Mouse (Mus musculus) Patski (cell line): ENCODE data around the gene Sars2. TPM values are rescaled to one million over a fixed set of nuclear protein-coding genes. Genes with fewer than 3 reads are reported as not detected.

ENCODE experiments used
- ATAC-seq: fragments of 100-300 bp; one replicate; pipeline ENCODE4 v1.8.0; 2021
- CTCF ChIA-PET: fragments of 350-600 bp; sonication (Branson Sonifier 250); formaldehyde crosslinking; loops from one replicate; lab custom pipeline; 2022; ENCODE audit warnings: inconsistent platforms; lab: Charles Lee
- POLR2A ChIA-PET: fragments of 350-600 bp; sonication (Branson Sonifier 250); formaldehyde crosslinking; loops from one replicate; lab custom pipeline; 2022; ENCODE audit warnings: antibody characterized with exemption, inconsistent platforms; lab: Charles Lee
- DNase-seq: peaks from one replicate; pipeline ENCODE4 v3.0.0-alpha.2; 2011; ENCODE audit warnings: low read depth, low spot score
- H3K27me3 ChIP-seq: fragments of 371-371 bp; one replicate; pipeline ENCODE4 v1.5.1; 2021
- CTCF ChIP-seq: fragments of 100-300 bp; IDR thresholded peaks from one replicate; pipeline ENCODE4 v1.5.1; 2021
- in situ Hi-C: fragments of 300-500 bp; cut with MboI; formaldehyde crosslinking; loops from 3 replicates; pipeline ENCODE4 v1.11.1; 2018; ENCODE audit warnings: low pct_unique_long_range_greater_than_20kb, mixed read lengths
- polyA plus RNA-seq: library from polyadenylated mRNA; unstranded; gene quantifications from one replicate; pipeline ENCODE4 v1.2.3, GENCODE M21; 2021

Sars2 gene
- polyA plus RNA-seq, 1 experiment from 2014 or later = 14.8 TPM

DNA sequence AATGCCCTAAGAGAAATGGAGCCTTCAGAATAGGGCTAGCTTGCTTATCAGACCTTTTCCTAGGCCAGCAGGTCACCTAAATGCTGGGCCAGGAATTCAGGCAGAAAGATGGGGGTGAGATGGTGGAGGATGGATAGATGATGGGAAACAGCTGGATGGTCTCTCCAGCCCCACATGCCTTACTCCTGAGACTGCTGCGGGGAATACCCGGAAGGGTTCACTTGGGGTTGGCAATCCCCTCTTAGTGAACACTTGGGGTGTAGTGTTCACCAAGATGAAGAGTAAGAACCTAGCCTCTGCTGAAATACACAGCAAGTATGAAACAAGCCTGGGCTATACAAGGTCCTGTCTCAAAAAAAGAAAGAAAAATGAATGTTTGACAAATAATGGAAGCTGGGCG lies 47.4 kb downstream of the Sars2 start:
- ATAC-seq = no peak
- DNase-seq = no peak
- no peaks in the 10 kb centered on the region for H3K27me3 ChIP-seq
- CTCF ChIA-PET = interaction anchor here (1.0 to 1.6 kb wide), 2 partner anchors 8 to 78 kb away, joined by 3 to 5 read pairs; no protein-coding TSS in a partner anchor
- POLR2A ChIA-PET = interaction anchor here (0.6 to 1.3 kb wide), 3 partner anchors 14 to 31 kb away, joined by 3 to 4 read pairs (median 3); no protein-coding TSS in a partner anchor
- in situ Hi-C loops = loop anchor here (5.0 kb wide), 1 partner anchor 248 kb away; no protein-coding TSS in a partner anchor
- TF ChIP-seq CTCF = no peak

DNA sequence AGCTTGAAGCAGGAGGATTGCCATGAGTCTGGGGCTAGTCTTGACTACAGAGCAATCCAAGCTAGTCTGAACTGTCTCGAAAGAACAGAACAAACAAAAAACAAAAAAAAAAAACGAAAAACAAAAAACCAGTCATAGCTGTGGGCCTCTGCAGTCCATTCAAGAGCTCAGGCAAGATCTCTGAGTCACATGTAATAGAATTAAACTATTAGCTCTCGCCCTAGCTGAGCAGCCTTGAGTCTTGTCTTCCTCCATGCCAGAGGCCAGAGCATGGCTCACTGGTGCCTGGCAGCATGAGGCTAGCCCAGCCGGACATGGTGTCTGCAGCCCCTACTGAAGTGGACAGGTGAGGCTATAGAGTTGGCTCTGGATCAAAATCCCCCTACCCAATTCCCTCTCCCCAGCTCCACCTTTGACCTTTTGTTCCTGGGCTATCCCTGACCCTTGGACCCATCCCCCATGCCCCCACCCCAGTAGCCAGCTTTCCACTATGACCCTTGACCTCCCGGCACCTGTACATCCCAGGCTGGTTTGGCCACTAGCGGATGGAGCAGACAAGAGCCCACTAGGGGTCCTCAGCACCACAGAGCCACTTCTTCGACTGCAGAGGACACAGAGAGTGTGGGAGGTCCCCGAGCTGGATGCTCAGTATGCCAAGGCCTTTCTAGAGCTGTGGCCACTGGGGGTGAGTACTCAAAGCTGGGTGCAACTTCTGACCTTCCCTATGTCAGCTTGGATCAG lies 48.4 kb downstream of the Sars2 start:
- no peak for TF ChIP-seq CTCF
- no peak for DNase-seq
- in situ Hi-C loops = no loop called here
- no peaks in the 10 kb centered on the region for H3K27me3 ChIP-seq
- ATAC-seq = no peak
- POLR2A ChIA-PET = interaction anchor here (0.6 to 1.7 kb wide), 4 partner anchors 11 to 30 kb away, joined by 3 to 8 read pairs (median 4); no protein-coding TSS in a partner anchor
- CTCF ChIA-PET = interaction anchor here (1.0 to 1.6 kb wide), 2 partner anchors 9 to 77 kb away, joined by 3 to 5 read pairs; no protein-coding TSS in a partner anchor

DNA sequence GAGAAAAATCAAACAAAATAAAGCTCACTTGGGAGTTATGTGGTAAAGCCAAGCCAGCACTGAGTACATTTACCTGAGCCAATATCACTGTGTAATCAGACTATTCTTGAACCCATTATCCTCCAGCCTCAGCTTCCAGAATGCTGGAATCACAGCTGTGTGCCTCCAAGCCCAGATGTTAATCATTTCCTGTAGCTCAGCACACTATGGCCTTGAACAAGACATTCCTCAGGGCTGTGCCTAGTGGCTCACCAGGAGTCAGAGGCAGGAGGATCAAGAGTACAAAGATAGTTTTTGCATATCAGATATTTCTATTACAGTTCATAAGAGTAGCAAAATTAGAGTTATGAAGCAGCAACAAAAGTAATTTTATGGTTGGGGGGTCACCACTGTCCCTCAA lies 49.9 kb downstream of the Sars2 start:
- ATAC-seq = no peak
- in situ Hi-C loops = no loop called here
- ChIA-PET POLR2A (interaction anchor here (0.6 to 1.4 kb wide), 3 partner anchors 13 to 236 kb away, joined by 3 read pairs; no protein-coding TSS in a partner anchor), CTCF (interaction anchor here (1.2 to 3.3 kb wide), 3 partner anchors 8 to 76 kb away, joined by 5 to 14 read pairs (median 9); no protein-coding TSS in a partner anchor)
- TF ChIP-seq CTCF = no peak
- H3K27me3 ChIP-seq = no peaks in the 10 kb centered on the region
- DNase-seq = no peak

DNA sequence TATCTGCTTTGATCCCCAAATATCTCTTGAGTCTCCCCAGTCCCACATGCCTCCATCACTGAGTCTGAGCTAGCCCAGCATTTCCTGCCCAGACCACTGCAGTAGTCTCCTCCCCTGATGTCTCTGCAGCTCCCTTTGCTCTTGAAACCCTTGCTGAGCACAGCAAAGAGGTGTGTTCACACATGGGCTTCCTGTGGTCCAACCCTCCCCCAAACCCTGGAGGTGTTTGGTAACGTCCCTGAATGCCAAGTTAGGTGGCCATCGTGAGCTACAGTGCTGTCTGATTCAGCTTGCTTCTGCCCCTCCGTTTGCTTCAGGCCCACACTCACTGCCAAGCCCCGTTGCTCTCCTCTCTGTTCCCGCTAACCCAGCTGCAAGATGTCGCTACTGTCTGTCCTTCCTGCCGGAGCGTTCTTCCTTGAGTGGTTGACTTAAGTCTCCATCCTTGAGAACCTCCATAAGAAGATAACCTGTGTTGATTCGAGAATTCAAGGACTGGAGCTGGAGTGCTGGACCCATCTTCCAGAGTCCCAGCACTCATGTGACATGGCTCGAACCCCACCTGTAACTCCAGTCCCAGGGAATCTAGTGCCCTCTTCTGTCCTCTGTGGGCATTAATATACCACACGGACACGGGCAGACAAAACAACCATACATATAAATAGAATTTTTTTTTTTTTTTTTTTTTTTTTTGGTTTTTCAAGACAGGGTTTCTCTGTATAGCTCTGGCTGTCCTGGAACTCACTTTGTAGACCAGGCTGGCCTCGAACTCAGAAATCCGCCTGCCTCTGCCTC lies 50.8 kb downstream of the Sars2 start:
- no peaks in the 10 kb centered on the region for H3K27me3 ChIP-seq
- CTCF ChIA-PET = interaction anchor here (1.2 to 3.3 kb wide), 3 partner anchors 9 to 75 kb away, joined by 5 to 14 read pairs (median 9); no protein-coding TSS in a partner anchor
- DNase-seq (no peak), ATAC-seq (no peak)
- no peak for TF ChIP-seq CTCF
- in situ Hi-C loops = no loop called here
- POLR2A ChIA-PET = interaction anchor here (1.4 kb wide), 2 partner anchors 13 to 17 kb away, joined by 3 read pairs; no protein-coding TSS in a partner anchor

DNA sequence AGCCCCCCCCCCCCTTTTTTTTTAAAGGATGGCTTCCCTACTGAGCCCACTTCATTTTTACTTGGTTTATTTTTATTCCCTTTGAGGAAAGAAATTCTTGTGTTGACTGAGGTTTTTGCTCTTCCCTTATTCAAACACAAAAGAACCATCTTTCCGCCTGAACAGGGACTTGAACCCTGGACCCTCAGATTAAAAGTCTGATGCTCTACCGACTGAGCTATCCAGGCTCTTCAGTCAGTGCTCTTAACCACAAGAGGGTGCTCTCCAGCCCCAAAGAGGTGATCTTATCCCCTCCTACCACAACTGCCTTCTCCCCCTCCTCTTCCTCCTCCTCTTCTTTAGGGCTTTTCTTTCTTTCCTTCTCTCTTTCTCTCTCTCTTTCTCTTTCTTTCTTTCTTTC lies 52.0 kb downstream of the Sars2 start:
- no peak for DNase-seq
- TF ChIP-seq CTCF = no peak
- ChIA-PET CTCF (interaction anchor here (3.3 kb wide), 1 partner anchor 74 kb away, joined by 14 read pairs; no protein-coding TSS in a partner anchor), POLR2A (no interaction called here)
- in situ Hi-C loops = no loop called here
- no peaks in the 10 kb centered on the region for H3K27me3 ChIP-seq
- no peak for ATAC-seq

DNA sequence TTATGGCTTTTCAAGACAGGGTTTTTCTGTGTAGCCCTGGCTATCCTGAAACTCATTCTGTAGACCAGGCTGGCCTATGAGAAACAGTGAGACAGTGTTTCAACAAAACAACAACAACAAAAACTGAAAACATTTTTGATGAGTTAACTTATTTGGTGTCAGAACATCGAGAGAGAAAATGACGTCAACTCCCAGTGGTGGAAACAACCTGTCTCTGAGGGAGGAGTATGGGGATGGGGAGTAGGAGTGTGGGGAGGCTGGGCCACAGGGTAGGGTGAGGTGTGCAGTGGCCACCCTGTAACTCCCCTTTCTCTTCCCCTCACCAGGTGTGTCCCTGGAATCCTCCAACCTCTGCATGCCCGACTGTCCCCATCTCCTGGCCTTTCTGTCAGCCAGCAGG lies 52.7 kb downstream of the Sars2 start:
- ChIA-PET CTCF (interaction anchor here (1.6 to 5.3 kb wide), 2 partner anchors 33 to 73 kb away, joined by 4 to 43 read pairs; no protein-coding TSS in a partner anchor), POLR2A (no interaction called here)
- DNase-seq (no peak), ATAC-seq (no peak)
- H3K27me3 ChIP-seq = no peaks in the 10 kb centered on the region
- in situ Hi-C loops = no loop called here
- no peak for TF ChIP-seq CTCF

DNA sequence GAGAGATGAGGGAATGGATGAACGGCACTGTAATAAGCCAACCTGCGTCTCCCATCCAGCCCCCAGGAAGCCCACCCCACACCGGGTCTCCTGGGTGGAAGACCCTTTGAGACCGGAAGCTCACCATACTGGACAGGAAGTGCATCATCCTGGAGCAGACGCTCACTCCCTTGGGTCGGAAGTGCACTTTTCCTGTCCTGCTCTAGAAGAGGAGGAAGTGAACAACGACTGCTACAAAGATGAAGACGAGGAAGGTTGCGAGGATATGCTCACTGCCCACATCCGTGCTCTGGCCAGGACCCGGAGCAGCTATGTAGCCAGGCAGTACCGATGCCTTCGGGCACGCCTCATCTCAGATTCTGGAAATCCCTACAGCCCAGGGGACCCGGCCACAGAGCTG lies 54.0 kb downstream of the Sars2 start:
- CTCF ChIA-PET = interaction anchor here (0.6 to 5.3 kb wide), 5 partner anchors 24 to 82 kb away, joined by 3 to 43 read pairs (median 3); no protein-coding TSS in a partner anchor
- no peak for DNase-seq
- in situ Hi-C loops = loop anchor here (5.0 kb wide), 1 partner anchor 71 kb away; no protein-coding TSS in a partner anchor

DNA sequence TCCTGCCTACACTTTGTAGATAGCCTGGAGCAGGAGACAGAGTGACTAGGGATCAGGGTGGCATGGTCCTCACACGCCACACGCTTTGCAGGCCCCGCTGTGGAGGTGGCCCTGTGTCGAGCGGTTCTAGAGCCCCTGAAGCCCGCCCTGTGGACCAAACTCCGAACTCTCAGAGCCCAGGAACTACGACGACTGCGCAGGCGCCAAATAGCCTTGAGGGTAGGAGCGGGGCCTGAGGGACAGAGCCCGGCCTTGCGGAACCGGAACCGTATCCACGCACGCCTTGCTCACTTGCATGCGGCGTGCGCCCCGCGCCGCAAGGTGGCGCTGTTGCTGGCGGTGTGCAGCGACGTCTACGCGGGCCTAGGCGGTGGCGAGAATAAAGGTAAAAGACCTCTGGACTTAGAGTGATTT lies 54.8 kb downstream of the Sars2 start:
- in situ Hi-C loops = loop anchor here (5.0 kb wide), 1 partner anchor 71 kb away; no protein-coding TSS in a partner anchor
- ChIA-PET POLR2A (interaction anchor here (1.0 to 1.4 kb wide), 2 partner anchors 13 to 25 kb away, joined by 5 to 9 read pairs; no protein-coding TSS in a partner anchor), CTCF (interaction anchor here (0.7 to 5.3 kb wide), 5 partner anchors 12 to 71 kb away, joined by 3 to 43 read pairs (median 3); no protein-coding TSS in a partner anchor)
- DNase-seq (no peak), ATAC-seq (no peak)
- peak; percentile 99 for TF ChIP-seq CTCF
- H3K27me3 ChIP-seq = no peaks in the 10 kb centered on the region

More for the DNA sequence above, 54.0 kb downstream of the Sars2 start:
- ATAC-seq = no peak
- POLR2A ChIA-PET = interaction anchor here (1.0 kb wide), 1 partner anchor 25 kb away, joined by 5 read pairs; no protein-coding TSS in a partner anchor
- TF ChIP-seq CTCF = no peak
- no peaks in the 10 kb centered on the region for H3K27me3 ChIP-seq

DNA sequence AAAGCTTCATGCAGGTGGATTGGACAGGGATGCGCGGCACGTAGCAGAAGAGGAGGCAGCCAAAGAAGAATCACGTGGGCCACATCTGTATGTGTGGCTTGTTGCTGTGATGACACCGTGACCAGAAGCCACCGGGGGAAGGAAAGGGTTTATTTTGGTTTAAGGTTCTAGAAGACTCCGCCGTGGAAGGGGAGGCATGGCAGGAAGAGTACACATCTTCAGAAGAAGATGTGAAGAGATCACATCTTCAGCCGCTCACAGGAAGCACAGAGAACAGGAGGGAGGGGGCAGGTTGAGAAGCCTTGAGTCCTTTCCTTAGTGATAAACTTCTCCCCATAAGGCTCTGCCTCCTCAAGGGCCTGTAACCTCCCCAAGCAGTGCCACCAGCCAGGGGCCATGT lies 58.2 kb downstream of the Sars2 start:
- CTCF ChIA-PET = interaction anchor here (5.3 kb wide), 1 partner anchor 68 kb away, joined by 43 read pairs; no protein-coding TSS in a partner anchor
- no peak for TF ChIP-seq CTCF
- no peaks in the 10 kb centered on the region for H3K27me3 ChIP-seq
- in situ Hi-C loops = loop anchor here (5.0 kb wide), 1 partner anchor 67 kb away; no protein-coding TSS in a partner anchor
- ATAC-seq (no peak), DNase-seq (no peak)
- POLR2A ChIA-PET = no interaction called here
